Comparison of ENCODE assay signal across 10 mouse cellular contexts in genomic region chr2:32874070-32874469, GRCm38 (mm10). TPM values are rescaled to one million over a fixed set of nuclear protein-coding genes. Genes with fewer than 3 reads are reported as not detected.
DNase-seq lines count a peak whose midpoint lies in the region; ATAC-seq lines count a peak whose summit lies in the region.
"Had no signal": no experiment of that assay in that cellular context is flagged by ENCODE, and none has a peak within 500 bp of the region (broad histone marks: within the 10 kb centered on the region; RNA-seq: fewer than 3 reads in every experiment).

No protein-coding gene starts in this region.

- no peak for DNase-seq in heart, embryonic 10.5 days (ENCODE audit: low spot score)
- no peak for DNase-seq in heart, adult 9 months (ENCODE audit: low spot score in 2 of 2)
- no peak for DNase-seq in midbrain, embryonic 10.5 days (ENCODE audit: low spot score)
- DNase-seq in limb, embryonic 11.5 days (ENCODE audit: low spot score) = no peak
- DNase-seq in thymus, postnatal 25 days = no peak
- no peak for DNase-seq in c-Kit-positive CD71-positive TER-119-positive erythroid progenitor cells, embryonic 14.5 days (ENCODE audit: low spot score)
- DNase-seq: cerebellum, postnatal 14 days; kidney, adult 18-20 months had no signal

- no peaks in the 10 kb centered on the region for H3K27me3 ChIP-seq in heart, embryonic 10.5 days (ENCODE audit: insufficient read depth, poor library complexity, severe bottlenecking)
- no peaks in the 10 kb centered on the region for H3K27me3 ChIP-seq in midbrain, embryonic 13.5 days
- peaks cover 23% of the 10 kb centered on the region for H3K27me3 ChIP-seq in midbrain, embryonic 10.5 days (ENCODE audit: low read depth, poor library complexity, severe bottlenecking)
- H3K27me3 ChIP-seq in limb, embryonic 11.5 days (ENCODE audit: control insufficient read depth, insufficient read depth, low read length) = no peaks in the 10 kb centered on the region
- H3K27me3 ChIP-seq in stomach, embryonic 16.5 days (ENCODE audit: control insufficient read depth, insufficient read depth, low read length) = no peaks in the 10 kb centered on the region

- peaks cover 71% of the 10 kb centered on the region for H3K4me1 ChIP-seq in heart, embryonic 10.5 days
- H3K4me1 ChIP-seq in midbrain, embryonic 13.5 days (replicated peaks) = peaks cover 44% of the 10 kb centered on the region
- peaks cover 48% of the 10 kb centered on the region for H3K4me1 ChIP-seq in midbrain, embryonic 10.5 days
- peaks cover 28% of the 10 kb centered on the region for H3K4me1 ChIP-seq in limb, embryonic 11.5 days (ENCODE audit: control insufficient read depth, insufficient read depth, low read length)
- peaks cover 50% of the 10 kb centered on the region for H3K4me1 ChIP-seq in stomach, embryonic 16.5 days (ENCODE audit: control insufficient read depth, insufficient read depth, low read length)

- H3K36me3 ChIP-seq in heart, embryonic 10.5 days = no peaks in the 10 kb centered on the region
- no peaks in the 10 kb centered on the region for H3K36me3 ChIP-seq in midbrain, embryonic 13.5 days
- H3K36me3 ChIP-seq in midbrain, embryonic 10.5 days = no peaks in the 10 kb centered on the region
- no peaks in the 10 kb centered on the region for H3K36me3 ChIP-seq in limb, embryonic 11.5 days (ENCODE audit: control insufficient read depth, insufficient read depth, low read length)
- no peaks in the 10 kb centered on the region for H3K36me3 ChIP-seq in stomach, embryonic 16.5 days (ENCODE audit: control insufficient read depth, insufficient read depth, low read length)

- H3K9ac ChIP-seq in midbrain, embryonic 13.5 days (replicated peaks) = no peak overlapping the region
- H3K9ac ChIP-seq in limb, embryonic 11.5 days (ENCODE audit: low read length) = no peak overlapping the region
- peak overlapping the region; percentile 94; the same call in 1 of the 2 replicates for H3K9ac ChIP-seq in stomach, embryonic 16.5 days (ENCODE audit: low read length)

- H3K4me2 ChIP-seq in midbrain, embryonic 13.5 days (replicated peaks) = peak overlapping the region; percentile 76
- peak overlapping the region; percentile 93; the same call in 1 of the 2 replicates for H3K4me2 ChIP-seq in limb, embryonic 11.5 days (ENCODE audit: low read depth, severe bottlenecking)
- peak overlapping the region; percentile 90; the same call in 1 of the 2 replicates for H3K4me2 ChIP-seq in stomach, embryonic 16.5 days (ENCODE audit: low read depth, low read length)

- ATAC-seq in midbrain, embryonic 13.5 days = no peak
- no peak for ATAC-seq in limb, embryonic 11.5 days (ENCODE audit: insufficient number of reproducible peaks, low FRiP score, low TSS enrichment, low read depth)
- ATAC-seq in stomach, embryonic 16.5 days (ENCODE audit: insufficient read depth, low FRiP score) = no peak

- H3K9me3 ChIP-seq in heart, embryonic 10.5 days = no peaks in the 10 kb centered on the region
- no peaks in the 10 kb centered on the region for H3K9me3 ChIP-seq in midbrain, embryonic 13.5 days
- H3K9me3 ChIP-seq in midbrain, embryonic 10.5 days (replicated peaks) = no peaks in the 10 kb centered on the region
- no peaks in the 10 kb centered on the region for H3K9me3 ChIP-seq in limb, embryonic 11.5 days (ENCODE audit: control insufficient read depth, low read length)
- no peaks in the 10 kb centered on the region for H3K9me3 ChIP-seq in stomach, embryonic 16.5 days (replicated peaks; ENCODE audit: control insufficient read depth, low read length)

- WGBS in heart, embryonic 10.5 days = 74% methylated on average over 3 of the region's 3 CpGs
- 81% methylated on average over 3 of the region's 3 CpGs for WGBS in midbrain, embryonic 13.5 days
- WGBS in midbrain, embryonic 10.5 days = 69% methylated on average over 3 of the region's 3 CpGs
- WGBS in limb, embryonic 11.5 days = 77% methylated on average over 3 of the region's 3 CpGs
- WGBS in stomach, embryonic 16.5 days = 57% methylated on average over 3 of the region's 3 CpGs

- H3K27ac ChIP-seq in heart, embryonic 10.5 days = peak overlapping the region; percentile 97
- H3K27ac ChIP-seq in midbrain, embryonic 13.5 days = 0 out of 2 replicates have a peak overlapping the region, but pooled peaks have one; percentile 96
- H3K27ac ChIP-seq in midbrain, embryonic 10.5 days (replicated peaks) = no peak overlapping the region
- peak overlapping the region; percentile 42; the same call in 1 of the 2 replicates for H3K27ac ChIP-seq in limb, embryonic 11.5 days (replicated peaks; ENCODE audit: low read depth, low read length)
- peak overlapping the region; percentile 97 for H3K27ac ChIP-seq in stomach, embryonic 16.5 days (ENCODE audit: low read length)

- H3K4me3 ChIP-seq in heart, embryonic 10.5 days = peak overlapping the region; percentile 87; the same call in 1 of the 2 replicates
- H3K4me3 ChIP-seq in midbrain, embryonic 13.5 days (replicated peaks) = peak overlapping the region; percentile 72; the same call in 1 of the 2 replicates
- no peak overlapping the region for H3K4me3 ChIP-seq in midbrain, embryonic 10.5 days
- H3K4me3 ChIP-seq in limb, embryonic 11.5 days (ENCODE audit: low read depth, low read length) = no peak overlapping the region
- no peak overlapping the region for H3K4me3 ChIP-seq in stomach, embryonic 16.5 days (replicated peaks; ENCODE audit: low read length)

RNA-seq across cellular contexts. Expression of gene Fam129b, which starts 1.8 kb away (rescaled TPM):
- polyA plus RNA-seq in heart, embryonic 10.5 days (2016; fragmentation: Nextera tagmentation; extraction: Ambion mirVana) = 47.1 and 55.5 TPM in 2 replicates
- polyA plus RNA-seq in midbrain, embryonic 13.5 days (2015; fragmentation: Nextera tagmentation; extraction: Ambion mirVana) = 20.9 and 27.5 TPM in 2 replicates
- polyA plus RNA-seq in midbrain, embryonic 10.5 days (2016; fragmentation: Nextera tagmentation; extraction: Ambion mirVana) = 23.5 and 25.5 TPM in 2 replicates
- polyA plus RNA-seq in limb, embryonic 11.5 days (2014; fragmentation: Nextera tagmentation; extraction: Ambion mirVana) = 18.6 and 23.2 TPM in 2 replicates
- 108 and 139 TPM in 2 replicates for polyA plus RNA-seq in stomach, embryonic 16.5 days (2015; fragmentation: Nextera tagmentation; extraction: Ambion mirVana)

RNA-seq across cellular contexts. Expression of gene Stxbp1, which starts 27.0 kb away (rescaled TPM):
- 19.1 and 21.6 TPM in 2 replicates for polyA plus RNA-seq in heart, embryonic 10.5 days (2016; fragmentation: Nextera tagmentation; extraction: Ambion mirVana)
- 165 and 168 TPM in 2 replicates for polyA plus RNA-seq in midbrain, embryonic 13.5 days (2015; fragmentation: Nextera tagmentation; extraction: Ambion mirVana)
- polyA plus RNA-seq in midbrain, embryonic 10.5 days (2016; fragmentation: Nextera tagmentation; extraction: Ambion mirVana) = 31.4 and 45.6 TPM in 2 replicates
- polyA plus RNA-seq in limb, embryonic 11.5 days (2014; fragmentation: Nextera tagmentation; extraction: Ambion mirVana) = 15.2 and 17.7 TPM in 2 replicates
- polyA plus RNA-seq in stomach, embryonic 16.5 days (2015; fragmentation: Nextera tagmentation; extraction: Ambion mirVana) = 20.8 and 23.2 TPM in 2 replicates

Comparison
In these comparisons a context has a peak if more than half of its experiments do, and no peak if none do; other contexts are left out.
1. H3K4me3 ChIP-seq: peak in heart, embryonic 10.5 days (single experiment) and midbrain, embryonic 13.5 days (single experiment); none in midbrain, embryonic 10.5 days (single experiment), limb, embryonic 11.5 days (single experiment) and stomach, embryonic 16.5 days (single experiment).
2. Peak in every context shown above with its lines, with median percentiles within 50 percentile points of each other: H3K4me2 ChIP-seq.